Mouse (Mus musculus): ENCODE measurements around the gene Cabp1. TPM values are rescaled to one million over a fixed set of nuclear protein-coding genes. Genes with fewer than 3 reads are reported as not detected.

The Cabp1 gene
- polyA plus RNA-seq, 1 experiment from 2014 or later: not detected

DNA sequence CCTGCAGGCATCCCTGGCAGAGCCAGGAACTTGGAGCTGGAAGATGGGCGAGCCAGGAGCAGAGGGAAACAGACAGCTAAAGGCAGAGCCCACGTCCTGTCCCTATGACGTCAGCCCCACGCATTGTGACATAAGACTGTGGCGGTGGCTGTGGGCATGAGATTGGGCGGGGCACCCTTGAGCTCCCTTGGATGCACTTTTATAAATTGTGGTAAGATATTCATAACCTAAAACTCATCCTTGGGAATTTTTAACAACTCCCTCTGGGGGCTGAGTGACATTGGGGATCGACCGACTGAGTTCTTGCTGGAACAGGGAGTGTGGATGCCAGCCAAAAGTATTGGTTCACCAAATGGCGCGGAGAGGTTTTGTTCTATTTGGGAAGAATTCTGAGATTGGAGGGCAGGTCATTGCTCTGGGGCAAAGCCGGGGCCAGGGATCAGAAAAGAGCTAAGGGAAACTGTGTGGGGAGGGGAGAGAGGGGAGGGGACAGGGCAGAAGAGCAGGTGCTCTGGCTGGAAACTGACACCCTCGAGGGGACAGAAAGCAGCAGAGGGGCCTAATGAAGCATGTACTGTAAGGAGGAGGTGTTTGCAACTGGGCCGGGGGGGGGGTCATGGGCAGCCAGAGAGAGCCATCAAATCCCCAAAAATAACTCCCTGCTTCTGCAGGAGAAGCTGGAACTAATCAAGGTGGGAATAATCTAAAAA is 26.9 kb upstream of the Cabp1 start:
- 45% methylated on average over 13 of the region's 13 CpGs for WGBS (ENCODE audit: missing documents)
- Histone ChIP-seq H3K27ac (no peak overlapping the region), H3K4me3 (ENCODE audit: inconsistent target) (no peak overlapping the region), H3K79me2 (ENCODE audit: inconsistent target) (no peaks in the 10 kb centered on the region), H3K36me3 (ENCODE audit: inconsistent target) (no peaks in the 10 kb centered on the region)

DNA sequence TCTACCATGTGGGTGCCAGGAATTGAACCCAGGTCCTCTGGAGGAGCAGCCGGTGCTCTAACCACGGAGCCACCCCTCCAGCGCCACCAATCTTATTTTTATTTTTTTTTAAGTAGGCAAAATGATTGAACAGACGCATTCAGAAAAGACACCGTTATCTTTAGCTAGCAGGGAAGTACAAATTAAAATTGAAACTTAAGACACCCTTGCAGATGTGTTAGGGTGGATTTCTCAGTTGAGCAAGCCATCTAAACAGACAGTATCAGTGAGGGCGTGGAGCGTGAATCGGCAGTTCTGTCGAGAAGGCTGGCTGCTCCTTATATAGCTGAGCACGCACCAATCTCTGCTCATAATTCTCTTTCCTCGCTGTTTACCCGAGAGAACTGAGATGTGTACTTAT is 23.8 kb upstream of the Cabp1 start:
- H3K79me2 ChIP-seq (ENCODE audit: inconsistent target): no peaks in the 10 kb centered on the region
- WGBS (ENCODE audit: missing documents): 81% methylated on average over 12 of the region's 12 CpGs
- no peak overlapping the region for H3K4me3 ChIP-seq (ENCODE audit: inconsistent target)
- no peaks in the 10 kb centered on the region for H3K36me3 ChIP-seq (ENCODE audit: inconsistent target)
- H3K27ac ChIP-seq: no peak overlapping the region

DNA sequence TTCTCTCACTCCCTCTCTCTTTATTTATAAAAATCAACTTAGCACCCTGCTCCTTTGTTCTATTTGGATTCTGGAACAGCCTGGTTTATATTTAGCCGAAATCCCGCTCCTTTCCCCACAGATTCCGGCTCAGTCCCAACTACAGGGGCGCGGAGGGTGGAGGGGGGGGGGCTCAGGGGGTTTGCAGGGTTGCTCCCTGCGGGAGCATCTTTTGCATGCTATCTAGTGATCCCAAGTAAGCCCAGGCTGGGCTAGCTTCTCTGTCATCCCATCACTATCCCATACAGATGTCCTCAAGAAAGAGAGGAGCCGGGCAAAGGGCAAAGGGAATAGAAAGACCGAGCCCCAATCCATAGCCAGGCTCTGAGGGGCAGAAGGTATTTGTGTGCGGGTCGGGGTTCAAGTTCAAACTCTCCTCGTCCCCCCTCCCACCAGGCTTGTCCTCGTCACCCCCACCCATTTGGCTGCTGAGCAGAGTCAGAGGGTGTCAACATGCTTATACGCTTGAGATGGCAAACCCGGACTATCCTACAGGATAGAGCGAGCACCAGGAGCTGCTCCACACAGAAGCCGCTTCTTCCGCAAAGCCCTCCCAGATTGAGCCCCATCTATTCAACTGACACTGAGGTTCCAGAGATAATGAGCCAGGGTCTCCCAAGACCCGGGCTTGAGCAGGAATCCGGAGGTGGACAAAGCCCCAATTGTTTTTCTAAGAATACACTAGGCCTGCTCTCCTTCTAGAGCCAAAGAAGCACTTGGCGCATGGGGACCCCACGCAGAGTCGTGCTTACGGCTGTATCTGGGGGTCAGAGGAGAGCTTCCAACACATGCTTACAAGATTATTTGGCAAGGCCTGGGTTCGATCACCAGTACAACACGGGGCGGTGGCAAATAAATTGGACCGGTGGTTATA is 21.3 kb upstream of the Cabp1 start:
- Histone ChIP-seq H3K79me2 (ENCODE audit: inconsistent target) (no peaks in the 10 kb centered on the region), H3K36me3 (ENCODE audit: inconsistent target) (no peaks in the 10 kb centered on the region), H3K4me3 (ENCODE audit: inconsistent target) (no peak overlapping the region), H3K27ac (no peak overlapping the region)
- 35% methylated on average over 27 of the region's 27 CpGs for WGBS (ENCODE audit: missing documents)

DNA sequence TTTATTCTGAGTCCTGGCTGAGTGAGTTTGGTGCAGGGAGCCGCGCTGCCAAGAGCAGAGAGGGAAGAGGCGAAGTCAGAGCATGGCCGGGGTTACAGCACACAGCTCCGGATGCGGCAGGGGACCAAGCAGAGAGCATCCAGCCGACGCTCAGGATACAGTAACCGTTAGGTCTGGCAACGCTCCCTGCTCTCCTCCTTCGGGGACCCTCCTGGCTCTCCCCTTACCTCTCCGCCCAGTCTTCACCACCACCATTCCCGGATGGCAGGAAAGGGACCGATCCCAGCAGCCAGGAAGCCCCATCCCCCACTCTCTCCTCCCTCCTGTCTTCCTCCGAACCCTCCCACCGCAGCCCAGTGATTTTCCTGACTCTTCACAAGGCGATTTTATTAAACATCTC is 20.7 kb upstream of the Cabp1 start:
- WGBS (ENCODE audit: missing documents): 5% methylated on average over 16 of the region's 17 CpGs
- Histone ChIP-seq H3K36me3 (ENCODE audit: inconsistent target) (no peaks in the 10 kb centered on the region), H3K27ac (no peak overlapping the region), H3K4me3 (ENCODE audit: inconsistent target) (no peak overlapping the region), H3K79me2 (ENCODE audit: inconsistent target) (no peaks in the 10 kb centered on the region)

DNA sequence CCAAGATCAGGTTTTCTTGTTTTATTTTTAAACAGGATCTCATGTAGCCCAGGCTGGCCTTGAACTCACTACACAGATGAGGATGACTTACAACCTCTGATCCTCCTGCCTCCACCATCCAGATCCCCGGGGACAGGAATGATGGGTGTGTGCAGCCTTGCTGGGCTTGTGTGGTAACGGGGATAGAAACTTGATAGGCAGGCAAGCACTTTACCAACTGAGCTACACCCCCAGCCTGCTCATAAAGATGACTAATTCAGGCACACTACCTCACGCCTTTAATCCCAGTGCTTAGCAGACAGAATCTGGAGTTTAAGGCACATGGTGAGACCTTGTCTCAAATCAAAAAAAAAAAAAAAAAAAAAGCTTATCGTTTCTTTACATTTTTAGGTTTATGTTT is 18.7 kb upstream of the Cabp1 start:
- Histone ChIP-seq H3K36me3 (ENCODE audit: inconsistent target) (no peaks in the 10 kb centered on the region), H3K27ac (no peak overlapping the region), H3K4me3 (ENCODE audit: inconsistent target) (no peak overlapping the region), H3K79me2 (ENCODE audit: inconsistent target) (no peaks in the 10 kb centered on the region)
- 85% methylated on average over 4 of the region's 4 CpGs for WGBS (ENCODE audit: missing documents)

DNA sequence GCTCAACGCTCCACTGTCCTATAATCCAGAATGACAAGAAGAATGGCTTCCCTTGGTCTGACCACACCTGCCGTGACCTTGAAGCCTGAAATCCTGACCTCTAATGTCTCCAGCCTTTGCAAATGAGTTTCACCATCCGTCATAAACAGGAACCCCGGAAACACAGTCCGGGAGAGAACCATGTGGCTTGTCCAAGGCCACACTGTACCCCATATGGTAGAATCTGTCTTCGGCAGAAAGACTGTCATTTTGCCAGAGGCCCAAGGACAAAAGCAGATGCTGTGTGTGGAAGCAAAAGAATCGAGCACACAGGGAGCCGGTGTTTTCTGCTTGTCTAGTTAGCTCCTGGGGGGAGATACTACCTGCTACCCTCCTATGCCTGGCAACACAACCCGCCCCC is 18.3 kb upstream of the Cabp1 start:
- no peaks in the 10 kb centered on the region for H3K36me3 ChIP-seq (ENCODE audit: inconsistent target)
- H3K4me3 ChIP-seq (ENCODE audit: inconsistent target): no peak overlapping the region
- H3K27ac ChIP-seq: no peak overlapping the region
- WGBS (ENCODE audit: missing documents): 85% methylated on average over 8 of the region's 9 CpGs
- no peaks in the 10 kb centered on the region for H3K79me2 ChIP-seq (ENCODE audit: inconsistent target)

DNA sequence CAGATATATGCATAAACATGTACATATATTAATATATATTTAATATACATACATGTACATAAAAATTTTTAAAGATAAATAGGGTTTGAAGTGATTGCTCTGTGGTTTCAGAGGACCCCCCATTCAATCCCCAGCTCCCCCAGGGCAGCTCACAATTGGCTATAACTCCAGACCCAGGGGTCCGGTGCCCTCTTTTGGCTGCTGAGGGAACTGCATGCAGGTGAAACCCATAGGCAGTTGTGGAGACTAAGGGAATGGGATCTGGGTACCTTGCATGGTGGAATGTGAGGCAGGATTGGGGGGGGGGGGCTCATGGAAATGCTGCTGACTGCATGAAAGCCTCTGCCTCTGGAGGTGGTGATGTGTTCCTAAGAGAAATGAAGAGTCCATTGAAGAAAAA is 16.2 kb upstream of the Cabp1 start:
- Histone ChIP-seq H3K36me3 (ENCODE audit: inconsistent target) (no peaks in the 10 kb centered on the region), H3K4me3 (ENCODE audit: inconsistent target) (no peak overlapping the region), H3K79me2 (ENCODE audit: inconsistent target) (no peaks in the 10 kb centered on the region), H3K27ac (no peak overlapping the region)
- WGBS (ENCODE audit: missing documents): 18% methylated on average over 1 of the region's 1 CpGs

DNA sequence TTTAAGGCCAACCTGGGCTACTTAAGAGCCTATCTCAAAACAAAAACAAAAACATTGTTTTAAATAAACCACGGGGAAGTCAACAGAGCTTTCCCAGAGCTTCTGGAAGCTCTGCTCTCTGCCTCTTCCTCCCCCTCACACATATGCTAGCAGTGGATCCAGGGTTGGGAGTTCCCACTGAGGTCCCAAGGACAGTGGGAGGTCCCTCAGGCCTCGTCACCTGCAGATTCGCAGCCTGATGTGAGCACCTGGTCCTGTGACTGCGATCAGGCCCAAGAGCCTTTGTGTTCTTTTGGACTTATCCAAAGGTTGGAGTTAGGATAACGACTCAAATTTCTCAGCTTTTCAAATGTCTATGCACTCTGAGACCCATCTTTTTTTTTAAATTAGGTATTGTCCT is 14.4 kb upstream of the Cabp1 start:
- H3K27ac ChIP-seq: no peak overlapping the region
- H3K36me3 ChIP-seq (ENCODE audit: inconsistent target): no peaks in the 10 kb centered on the region
- WGBS (ENCODE audit: missing documents): 89% methylated on average over 5 of the region's 5 CpGs
- no peaks in the 10 kb centered on the region for H3K79me2 ChIP-seq (ENCODE audit: inconsistent target)
- H3K4me3 ChIP-seq (ENCODE audit: inconsistent target): no peak overlapping the region

DNA sequence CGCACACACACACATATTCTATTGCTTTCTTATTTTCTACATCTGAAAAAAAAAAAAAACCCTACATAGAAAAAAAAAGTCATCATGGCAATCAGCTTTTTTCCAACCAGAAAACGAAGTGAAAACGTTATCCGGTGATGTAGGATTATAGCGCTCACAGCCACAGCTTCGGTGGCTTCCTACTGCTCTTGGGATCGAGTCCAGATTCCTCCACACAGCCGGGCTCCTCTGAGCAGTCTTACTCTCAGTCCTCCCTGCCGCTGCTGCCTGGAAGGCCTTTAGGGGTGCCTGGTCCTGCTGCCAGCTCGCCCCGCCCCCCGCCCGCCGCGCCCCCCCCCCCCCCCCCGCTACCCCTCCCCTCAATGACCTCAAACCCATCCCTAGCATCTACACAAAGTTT is 13.7 kb upstream of the Cabp1 start:
- Histone ChIP-seq H3K4me3 (ENCODE audit: inconsistent target) (no peak overlapping the region), H3K27ac (no peak overlapping the region), H3K36me3 (ENCODE audit: inconsistent target) (no peaks in the 10 kb centered on the region), H3K79me2 (ENCODE audit: inconsistent target) (no peaks in the 10 kb centered on the region)
- WGBS (ENCODE audit: missing documents): 26% methylated on average over 8 of the region's 16 CpGs

DNA sequence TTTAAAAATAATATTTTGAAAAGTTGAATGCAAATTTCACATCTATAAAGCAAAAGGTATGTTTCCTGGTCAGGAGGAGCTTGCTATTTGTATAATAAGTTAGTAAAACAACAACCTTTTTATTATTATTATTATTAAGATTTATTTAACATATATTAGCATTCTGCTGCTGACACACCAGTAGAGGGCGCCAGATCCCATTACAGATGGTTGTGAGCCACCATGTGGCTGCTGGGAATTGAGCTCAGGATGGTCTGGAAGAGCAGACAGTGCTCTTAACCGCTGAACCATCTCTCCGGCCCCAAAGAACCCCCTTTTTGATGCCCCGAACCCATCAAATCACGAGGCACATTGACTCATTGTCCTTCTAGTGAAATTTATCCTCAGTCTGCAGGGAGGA is 13.1 kb upstream of the Cabp1 start:
- Histone ChIP-seq H3K27ac (no peak overlapping the region), H3K36me3 (ENCODE audit: inconsistent target) (no peaks in the 10 kb centered on the region), H3K4me3 (ENCODE audit: inconsistent target) (no peak overlapping the region), H3K79me2 (ENCODE audit: inconsistent target) (no peaks in the 10 kb centered on the region)
- WGBS (ENCODE audit: missing documents): 67% methylated on average over 5 of the region's 5 CpGs

DNA sequence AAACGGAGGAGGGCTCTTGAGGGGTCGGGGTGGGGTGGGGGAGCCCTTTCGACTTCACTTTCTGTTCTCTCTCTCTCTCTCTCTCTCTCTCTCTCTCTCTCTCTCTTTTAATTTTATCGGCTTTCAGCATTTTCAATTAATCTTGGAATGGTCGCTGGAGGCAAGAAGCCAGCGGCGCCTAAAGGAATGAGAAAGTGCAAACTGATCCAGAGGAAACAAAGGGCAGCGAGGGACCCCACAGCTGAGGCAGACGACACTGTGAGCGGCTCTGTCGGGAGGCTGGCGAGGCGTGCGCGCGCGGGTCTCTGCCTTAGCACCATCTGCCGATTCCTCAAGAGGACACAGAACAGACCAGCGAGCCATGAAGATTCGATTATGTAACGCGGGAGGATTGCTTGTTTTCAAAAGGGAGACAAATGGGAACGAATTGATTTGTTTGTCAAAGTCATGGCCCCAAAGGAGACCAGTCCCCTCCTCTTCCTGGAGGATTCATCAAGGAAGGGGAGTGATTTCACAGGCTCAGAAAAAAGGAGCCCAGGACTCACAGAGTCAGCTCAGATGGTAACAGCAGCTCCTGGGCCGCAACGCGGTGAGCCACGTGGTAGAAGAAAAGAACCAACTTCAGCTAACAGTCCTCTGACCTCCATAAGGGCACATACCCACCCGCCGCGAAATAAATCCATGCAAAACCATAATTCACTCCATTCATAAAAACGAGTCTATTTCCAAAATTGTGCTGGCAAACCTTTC is 10.6 kb upstream of the Cabp1 start:
- no peaks in the 10 kb centered on the region for H3K79me2 ChIP-seq (ENCODE audit: inconsistent target)
- WGBS (ENCODE audit: missing documents): 2% methylated on average over 30 of the region's 31 CpGs
- no peak overlapping the region for H3K4me3 ChIP-seq (ENCODE audit: inconsistent target)
- no peak overlapping the region for H3K27ac ChIP-seq
- no peaks in the 10 kb centered on the region for H3K36me3 ChIP-seq (ENCODE audit: inconsistent target)

DNA sequence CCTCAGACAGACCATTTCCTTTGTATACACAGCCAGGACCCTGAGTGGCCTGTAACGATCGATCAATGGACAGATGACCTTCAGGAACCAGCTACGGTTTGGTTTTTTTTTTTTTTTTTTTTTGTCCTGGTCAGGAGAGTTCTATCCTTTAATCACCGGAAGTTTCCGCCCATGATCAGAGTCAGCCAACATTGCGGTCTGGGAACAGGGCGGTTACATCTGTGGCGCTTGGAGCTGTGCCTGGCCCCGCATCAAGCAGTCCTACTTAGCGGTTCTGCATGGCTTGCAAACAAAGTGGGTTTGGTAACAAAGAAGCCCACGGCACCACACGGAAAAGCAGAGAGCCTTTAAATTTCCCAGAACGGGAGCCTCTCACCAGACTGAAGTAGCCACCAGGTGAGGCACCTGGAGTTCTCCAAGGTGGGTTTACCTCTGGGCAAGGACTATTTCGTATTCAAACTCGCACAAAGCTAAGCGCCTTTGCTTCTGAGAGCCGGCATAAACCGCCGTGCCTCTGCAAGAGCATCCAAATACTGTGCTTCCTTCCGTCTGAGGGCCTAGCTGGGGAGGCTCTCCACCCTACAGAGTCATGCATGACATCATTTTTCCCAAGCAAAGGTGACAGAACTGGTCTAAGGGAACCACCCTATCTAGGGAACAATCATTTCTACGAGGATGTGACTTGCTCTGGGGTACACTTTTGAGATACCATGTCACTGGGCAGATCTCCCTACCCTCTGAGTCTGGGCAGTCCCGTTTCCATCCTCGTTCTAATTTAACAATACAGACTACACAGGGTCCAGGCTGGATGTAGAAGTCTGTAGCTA is 9.8 kb upstream of the Cabp1 start:
- no peak overlapping the region for H3K4me3 ChIP-seq (ENCODE audit: inconsistent target)
- H3K79me2 ChIP-seq (ENCODE audit: inconsistent target): no peaks in the 10 kb centered on the region
- 7% methylated on average over 23 of the region's 23 CpGs for WGBS (ENCODE audit: missing documents)
- H3K27ac ChIP-seq: no peak overlapping the region
- H3K36me3 ChIP-seq (ENCODE audit: inconsistent target): no peaks in the 10 kb centered on the region

DNA sequence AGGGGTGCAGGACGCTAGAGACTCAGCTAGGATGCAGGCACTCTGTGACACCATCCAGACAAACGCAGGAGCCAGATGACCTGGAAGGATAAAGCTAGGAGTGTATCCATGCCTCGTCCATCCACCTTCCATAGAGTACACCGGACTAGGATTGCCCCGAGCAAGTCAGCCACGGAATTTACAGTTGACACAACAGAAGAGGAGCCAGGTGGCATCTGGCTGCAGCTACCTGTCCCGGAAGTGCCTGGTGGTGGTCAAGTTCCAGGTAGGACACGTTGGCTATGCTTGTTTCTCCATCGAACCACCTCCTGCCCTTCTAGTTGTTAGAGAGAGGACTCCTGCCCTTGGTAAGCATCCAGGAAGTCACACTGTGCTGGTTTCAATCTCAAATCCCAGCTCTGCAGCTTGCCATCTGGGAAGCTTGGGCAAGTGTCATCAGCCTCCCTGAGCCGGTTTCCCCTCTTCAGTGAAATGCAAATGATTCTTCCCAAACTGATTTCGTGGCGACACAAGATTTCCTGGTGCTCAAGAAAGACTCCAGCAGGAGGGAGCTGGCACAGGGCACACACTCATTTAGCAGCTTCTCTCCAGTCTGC is 543 bp upstream of the Cabp1 start:
- no peak overlapping the region for H3K27ac ChIP-seq
- no peaks in the 10 kb centered on the region for H3K36me3 ChIP-seq (ENCODE audit: inconsistent target)
- H3K79me2 ChIP-seq (ENCODE audit: inconsistent target): no peaks in the 10 kb centered on the region
- 13% methylated on average over 12 of the region's 12 CpGs for WGBS (ENCODE audit: missing documents)
- H3K4me3 ChIP-seq (ENCODE audit: inconsistent target): no peak overlapping the region

DNA sequence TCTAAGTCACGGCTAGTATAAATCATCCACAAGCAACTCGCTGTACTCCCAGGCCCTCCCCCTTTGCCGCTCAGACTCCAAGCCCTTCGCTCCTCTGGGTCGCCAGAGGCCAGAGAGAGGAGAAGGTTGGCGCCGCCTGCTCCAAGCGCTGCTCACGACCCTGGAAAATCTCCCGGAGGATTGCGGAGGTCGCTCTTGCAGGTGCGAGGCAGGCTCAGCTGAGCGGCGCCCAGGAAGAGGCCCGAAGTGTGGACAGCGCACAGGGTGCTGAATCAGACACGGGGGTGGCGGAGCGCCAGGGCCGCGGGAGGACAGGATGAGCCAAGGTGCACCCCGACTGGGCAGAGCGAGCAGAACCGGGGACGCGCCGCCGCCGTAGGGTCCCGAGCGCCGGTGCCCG is 955 bp downstream of the Cabp1 start:
- 6% methylated on average over 34 of the region's 34 CpGs for WGBS (ENCODE audit: missing documents)
- no peaks in the 10 kb centered on the region for H3K36me3 ChIP-seq (ENCODE audit: inconsistent target)
- H3K4me3 ChIP-seq (ENCODE audit: inconsistent target): no peak overlapping the region
- no peaks in the 10 kb centered on the region for H3K79me2 ChIP-seq (ENCODE audit: inconsistent target)
- no peak overlapping the region for H3K27ac ChIP-seq
